Mouse (Mus musculus) stomach, embryonic 15.5 days (tissue): ENCODE data around the gene Gm10717. TPM values are rescaled to one million over a fixed set of nuclear protein-coding genes. Genes with fewer than 3 reads are reported as not detected.
"Not testable (repeated sequence)": the region's sequence is repeated elsewhere in the genome, so short reads cannot be mapped to it uniquely, and the experiment has no call there.

Experiments used
- ATAC-seq: fragments of 200-750 bp; cut with Nextera tagmentation; 2 replicates; pipeline ENCODE4 v1.8.0; 2017; ENCODE audit warnings: low read depth, moderate number of reproducible peaks, moderate TSS enrichment; ENCODE audit not compliant: insufficient read depth, low FRiP score
- H3K27ac ChIP-seq: fragments of 300-500 bp; sonication (generic); 2 replicates; pipeline ENCODE4 v1.5.1; 2015; ENCODE audit warnings: mild to moderate bottlenecking, inconsistent platforms
- H3K27me3 ChIP-seq: fragments of 300-500 bp; sonication (generic); replicated peaks from 2 replicates; pipeline ENCODE4 v1.6.1; 2015; ENCODE audit warnings: inconsistent platforms
- H3K36me3 ChIP-seq: fragments of 300-500 bp; sonication (generic); 2 replicates; pipeline ENCODE4 v1.6.1; 2015; ENCODE audit warnings: inconsistent platforms
- H3K4me1 ChIP-seq: fragments of 300-500 bp; sonication (generic); 2 replicates; pipeline ENCODE4 v1.6.1; 2015; ENCODE audit warnings: inconsistent platforms
- H3K4me2 ChIP-seq: fragments of 300-500 bp; sonication (generic); 2 replicates; pipeline ENCODE4 v1.6.1; 2015; ENCODE audit warnings: mild to moderate bottlenecking, inconsistent platforms
- H3K4me3 ChIP-seq: fragments of 300-500 bp; sonication (generic); replicated peaks from 2 replicates; pipeline ENCODE4 v1.5.1; 2015; ENCODE audit warnings: inconsistent platforms
- H3K9ac ChIP-seq: fragments of 300-500 bp; sonication (generic); 2 replicates; pipeline ENCODE4 v1.6.1; 2015; ENCODE audit warnings: inconsistent platforms
- H3K9me3 ChIP-seq: fragments of 300-500 bp; sonication (generic); 2 replicates; pipeline ENCODE4 v1.6.1; 2016; ENCODE audit warnings: inconsistent platforms
- WGBS: fragments of 180-500 bp; shearing (Covaris S2); methylation state at CpG from one replicate; pipeline ENCODE4 v1.1.7; 2015; 5-methylcytosine and 5-hydroxymethylcytosine counted together
- microRNA-seq: library from miRNA; unstranded; fragments of <30 nt; microRNA quantifications from one replicate; pipeline ENCODE4, GENCODE M21; 2016
- polyA plus RNA-seq: library from polyadenylated mRNA; unstranded; fragments of >200 nt; fragmentation: Nextera tagmentation; extraction: Ambion mirVana; gene quantifications from 2 replicates; pipeline ENCODE4 v1.2.1, GENCODE M21; 2015

The Gm10717 gene
- polyA plus RNA-seq, 1 experiment from 2014 or later = not detected

DNA sequence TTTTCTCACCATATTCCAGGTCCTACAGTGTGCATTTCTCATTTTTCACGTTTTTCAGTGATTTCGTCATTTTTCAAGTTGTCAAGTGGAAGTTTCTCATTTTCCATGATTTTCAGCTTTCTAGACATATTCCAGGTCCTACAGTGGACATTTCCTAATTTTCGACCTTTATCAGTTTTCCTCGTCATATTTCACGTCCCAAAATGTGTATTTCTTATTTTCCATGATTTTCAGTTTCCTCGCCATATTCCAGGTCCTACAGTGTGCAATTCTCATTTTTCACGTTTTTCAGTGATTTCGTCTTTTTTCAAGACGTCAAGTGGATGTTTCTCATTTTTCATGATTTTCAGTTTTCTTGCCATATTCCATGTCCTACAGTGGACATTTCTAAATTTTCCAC lies 2.0 kb downstream of the Gm10717 start:
- not testable (repeated sequence) for H3K36me3 ChIP-seq, H3K4me3 ChIP-seq, H3K9me3 ChIP-seq, H3K9ac ChIP-seq, H3K27me3 ChIP-seq, H3K4me2 ChIP-seq, H3K4me1 ChIP-seq, H3K27ac ChIP-seq
- 0 out of 2 replicates have a peak, but pooled peaks have one; percentile 5 for ATAC-seq
- 68% methylated on average over 9 of the region's 9 CpGs for WGBS

DNA sequence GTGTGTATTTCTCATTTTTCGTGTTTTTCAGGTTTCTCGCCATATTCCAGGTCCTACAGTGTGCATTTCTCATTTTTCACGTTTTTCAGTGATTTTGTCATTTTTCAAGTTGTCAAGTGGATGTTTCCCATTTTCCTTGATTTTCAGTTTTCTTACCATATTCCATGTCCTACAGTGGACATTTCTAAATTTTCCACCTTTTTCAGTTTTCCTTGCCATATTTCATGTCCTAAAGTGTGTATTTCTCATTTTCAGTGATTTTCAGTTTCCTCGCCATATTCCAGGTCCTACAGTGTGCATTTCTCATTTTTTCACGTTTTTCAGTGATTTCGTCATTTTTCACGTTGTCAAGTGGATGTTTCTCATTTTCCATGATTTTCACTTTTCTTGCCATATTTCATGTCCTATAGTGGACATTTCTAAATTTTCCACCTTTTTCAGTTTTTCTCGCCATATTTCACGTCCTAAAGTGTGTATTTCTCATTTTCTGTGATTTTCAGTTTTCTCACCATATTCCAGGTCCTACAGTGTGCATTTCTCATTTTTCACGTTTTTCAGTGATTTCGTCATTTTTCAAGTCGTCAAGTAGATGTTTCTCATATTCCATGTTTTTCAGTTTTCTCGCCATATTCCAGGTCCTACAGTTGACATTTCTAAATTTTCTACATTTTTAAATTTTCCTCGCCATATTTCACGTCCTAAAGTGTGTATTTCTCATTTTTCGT lies 4.2 kb downstream of the Gm10717 start:
- H3K36me3 ChIP-seq, H3K27ac ChIP-seq, H3K4me3 ChIP-seq, H3K9me3 ChIP-seq, H3K4me1 ChIP-seq, H3K4me2 ChIP-seq, H3K9ac ChIP-seq, ATAC-seq, H3K27me3 ChIP-seq: not testable (repeated sequence)
- WGBS = 61% methylated on average over 14 of the region's 16 CpGs

DNA sequence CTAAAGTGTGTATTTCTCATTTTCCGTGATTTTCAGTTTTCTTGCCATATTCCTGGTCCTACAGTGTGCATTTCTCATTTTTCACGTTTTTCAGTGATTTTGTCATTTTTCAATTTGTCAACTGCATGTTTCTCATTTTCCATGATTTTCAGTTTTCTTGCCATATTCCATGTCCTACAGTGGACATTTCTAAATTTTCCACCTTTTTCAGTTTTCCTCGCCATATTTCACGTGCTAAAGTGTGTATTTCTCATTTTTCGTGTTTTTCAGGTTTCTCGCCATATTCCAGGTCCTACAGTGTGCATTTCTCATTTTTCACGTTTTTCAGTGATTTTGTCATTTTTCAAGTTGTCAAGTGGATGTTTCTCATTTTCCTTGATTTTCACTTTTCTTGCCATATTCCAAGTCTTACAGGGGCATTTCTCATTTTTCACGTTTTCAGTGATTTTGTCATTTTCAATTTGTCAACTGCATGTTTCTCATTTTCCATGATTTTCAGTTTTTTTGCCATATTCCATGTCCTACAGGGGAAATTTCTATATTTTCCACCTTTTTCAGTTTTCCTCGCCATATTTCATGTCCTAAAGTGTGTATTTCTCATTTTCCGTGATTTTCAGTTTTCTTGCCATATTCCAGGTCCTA lies 5.6 kb downstream of the Gm10717 start:
- ATAC-seq, H3K4me3 ChIP-seq, H3K4me2 ChIP-seq, H3K9me3 ChIP-seq, H3K36me3 ChIP-seq, H3K27ac ChIP-seq, H3K9ac ChIP-seq, H3K4me1 ChIP-seq, H3K27me3 ChIP-seq: not testable (repeated sequence)
- 59% methylated on average over 3 of the region's 10 CpGs for WGBS

DNA sequence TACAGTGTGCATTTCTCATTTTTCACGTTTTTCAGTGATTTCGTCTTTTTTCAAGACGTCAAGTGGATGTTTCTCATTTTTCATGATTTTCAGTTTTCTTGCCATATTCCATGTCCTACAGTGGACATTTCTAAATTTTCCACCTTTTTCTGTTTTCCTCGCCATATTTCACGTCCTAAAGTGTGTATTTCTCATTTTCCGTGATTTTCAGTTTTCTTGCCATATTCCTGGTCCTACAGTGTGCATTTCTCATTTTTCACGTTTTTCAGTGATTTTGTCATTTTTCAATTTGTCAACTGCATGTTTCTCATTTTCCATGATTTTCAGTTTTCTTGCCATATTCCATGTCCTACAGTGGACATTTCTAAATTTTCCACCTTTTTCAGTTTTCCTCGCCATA lies 9.1 kb downstream of the Gm10717 start, which contains the start of gene Gm17535:
Gm17535 (plus strand) TSS at position 301 of the 400 bp plus-strand sequence.
- not testable (repeated sequence) for H3K9me3 ChIP-seq, H3K9ac ChIP-seq, ATAC-seq, H3K27ac ChIP-seq, H3K4me3 ChIP-seq, H3K36me3 ChIP-seq, H3K27me3 ChIP-seq, H3K4me1 ChIP-seq, H3K4me2 ChIP-seq
- 79% methylated on average over 1 of the region's 8 CpGs for WGBS

DNA sequence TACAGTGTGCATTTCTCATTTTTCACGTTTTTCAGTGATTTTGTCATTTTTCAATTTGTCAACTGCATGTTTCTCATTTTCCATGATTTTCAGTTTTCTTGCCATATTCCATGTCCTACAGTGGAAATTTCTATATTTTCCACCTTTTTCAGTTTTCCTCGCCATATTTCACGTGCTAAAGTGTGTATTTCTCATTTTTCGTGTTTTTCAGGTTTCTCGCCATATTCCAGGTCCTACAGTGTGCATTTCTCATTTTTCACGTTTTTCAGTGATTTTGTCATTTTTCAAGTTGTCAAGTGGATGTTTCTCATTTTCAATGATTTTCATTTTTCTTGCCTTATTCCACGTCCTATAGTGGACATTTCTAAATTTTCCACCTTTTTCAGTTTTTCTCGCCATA lies 11.4 kb downstream of the Gm10717 start, which contains the start of gene Gm10715:
Gm10715 (plus strand) TSS at position 301 of the 400 bp plus-strand sequence.
- H3K27me3 ChIP-seq, H3K36me3 ChIP-seq, H3K4me1 ChIP-seq, H3K27ac ChIP-seq, H3K9ac ChIP-seq, H3K4me3 ChIP-seq, H3K4me2 ChIP-seq, ATAC-seq, H3K9me3 ChIP-seq: not testable (repeated sequence)
- 76% methylated on average over 8 of the region's 8 CpGs for WGBS

DNA sequence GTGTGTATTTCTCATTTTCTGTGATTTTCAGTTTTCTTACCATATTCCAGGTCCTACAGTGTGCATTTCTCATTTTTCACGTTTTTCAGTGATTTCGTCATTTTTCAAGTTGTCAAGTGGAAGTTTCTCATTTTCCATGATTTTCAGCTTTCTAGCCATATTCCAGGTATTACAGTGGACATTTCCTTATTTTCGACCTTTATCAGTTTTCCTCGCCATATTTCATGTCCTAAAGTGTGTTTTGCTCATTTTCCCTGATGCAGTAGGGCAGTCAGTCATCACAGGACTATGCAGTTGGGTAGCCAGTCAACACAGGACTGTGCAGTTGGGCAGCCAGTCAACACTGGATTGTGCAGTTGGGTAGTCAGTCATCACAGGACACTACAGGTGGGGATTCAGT lies 12.9 kb downstream of the Gm10717 start:
- not testable (repeated sequence) for ATAC-seq, H3K27ac ChIP-seq, H3K4me3 ChIP-seq, H3K9ac ChIP-seq, H3K4me2 ChIP-seq, H3K9me3 ChIP-seq, H3K4me1 ChIP-seq, H3K36me3 ChIP-seq, H3K27me3 ChIP-seq
- WGBS = 66% methylated on average over 4 of the region's 4 CpGs

Small RNA genes within 50 kb of the gene (microRNA-seq; reads per million reads assigned to microRNA genes)
- gene Mir101c = not detected

Other genes with a start within 250 kb of the Gm10717 start
- not detected in 2 replicates for gene Gm10722, start 24.5 kb upstream of the Gm10717 start, polyA plus RNA-seq
- not detected in 2 replicates for gene Gm11168, start 22.1 kb upstream of the Gm10717 start, polyA plus RNA-seq
- not detected in 2 replicates for gene Gm10721, start 12.3 kb upstream of the Gm10717 start, polyA plus RNA-seq
- not detected in 2 replicates for gene Gm10720, start 9.8 kb upstream of the Gm10717 start, polyA plus RNA-seq
- 0.24 TPM in 1 of 2 replicates, not detected in the other for gene Gm10719, start 8.0 kb upstream of the Gm10717 start, polyA plus RNA-seq
- not detected in 2 replicates for gene Gm10718, start 1.9 kb upstream of the Gm10717 start, polyA plus RNA-seq
- not detected in 2 replicates for gene Gm17535, start 9.2 kb downstream of the Gm10717 start, polyA plus RNA-seq
- gene Gm10715, start 11.5 kb downstream of the Gm10717 start, polyA plus RNA-seq = not detected in 2 replicates